Mouse (Mus musculus): ENCODE data around the gene Stoml1.

- no peak for TF ChIP-seq CTCF (IDR thresholded peaks at IDR 0.05; ENCODE audit: low read depth, low read length)
- no peak for TF ChIP-seq POLR2A (IDR thresholded peaks at IDR 0.05; ENCODE audit: extremely low read depth, insufficient read depth, low read length)
These were observed 20.6 kb upstream of the Stoml1 start for GRCm38 (mm10) chr9:58232374-58232773.
